Mouse (Mus musculus) retina, postnatal 7 days (tissue): ENCODE data around the gene Rhot2.

Experiments
- DNase-seq: peaks from one replicate; pipeline ENCODE4 v3.0.0-alpha.2; 2012; ENCODE audit warnings: low read depth, low spot score

Gene Rhot2

GRCm38 (mm10) chr17:25796211-25796771 is 48.4 kb downstream of the Rhot2 start:
- DNase-seq, result no peak

GRCm38 (mm10) chr17:25795609-25796092 is 49.0 kb downstream of the Rhot2 start, which contains the start of gene AC134908.4:
Gene AC134908.4 (minus strand): TSS chr17:25795659.
- DNase-seq, result no peak

- DNase-seq, result no peak
Measured at GRCm38 (mm10) chr17:25794998-25795397, 49.7 kb downstream of the Rhot2 start.

- no peak for DNase-seq
Measured at GRCm38 (mm10) chr17:25794197-25794596, 50.5 kb downstream of the Rhot2 start.

- no peak for DNase-seq
Measured at GRCm38 (mm10) chr17:25792615-25793014, 52.0 kb downstream of the Rhot2 start, which contains the start of gene Fam173a. Gene Fam173a (minus strand): TSS chr17:25792901.

- peak; percentile 82 for DNase-seq
Measured at GRCm38 (mm10) chr17:25791843-25792527, 52.7 kb downstream of the Rhot2 start.

GRCm38 (mm10) chr17:25791320-25791842 is 53.3 kb downstream of the Rhot2 start:
- DNase-seq, result no peak
